Mouse (Mus musculus) adrenal gland (tissue): ENCODE measurements around the gene Ccnd1.
"Not testable (repeated sequence)": the region's sequence is repeated elsewhere in the genome, so short reads cannot be mapped to it uniquely, and the experiment has no call there.

Experiments used
- intact Hi-C: fragments of 180-260 bp; cut with DNase I; formaldehyde crosslinking; loops from one replicate; pipeline ENCODE4 v1.15.1; 2025

Ccnd1 gene

GRCm38 (mm10) chr7:144911121-144911520 lies 28.6 kb downstream of the Ccnd1 start:
- intact Hi-C loops: no loop called here

GRCm38 (mm10) chr7:144908705-144909104 lies 31.0 kb downstream of the Ccnd1 start:
- intact Hi-C loops: no loop called here

- intact Hi-C loops: no loop called here
Observed at GRCm38 (mm10) chr7:144907793-144908192, 31.9 kb downstream of the Ccnd1 start.

GRCm38 (mm10) chr7:144906708-144907397 lies 32.9 kb downstream of the Ccnd1 start:
- intact Hi-C loops: no loop called here

GRCm38 (mm10) chr7:144905514-144905913 lies 34.2 kb downstream of the Ccnd1 start:
- intact Hi-C loops: not testable (repeated sequence)

- intact Hi-C loops: loop anchor here (5.0 kb wide), 1 partner anchor 311 kb away; no protein-coding TSS in a partner anchor
Observed at GRCm38 (mm10) chr7:144898506-144898905, 41.2 kb downstream of the Ccnd1 start.

- intact Hi-C loops: loop anchor here (5.0 kb wide), 1 partner anchor 309 kb away; no protein-coding TSS in a partner anchor
Observed at GRCm38 (mm10) chr7:144896294-144897218, 43.2 kb downstream of the Ccnd1 start, which contains the start of gene Fgf15. Fgf15 (plus strand) TSS chr7:144896531.

- intact Hi-C loops: loop anchor here (2.0 to 5.0 kb wide), 3 partner anchors 49 to 308 kb away; partner anchors contain the start of gene Fgf4
Observed at GRCm38 (mm10) chr7:144895305-144896111, 44.2 kb downstream of the Ccnd1 start.

GRCm38 (mm10) chr7:144894706-144895105 lies 45.0 kb downstream of the Ccnd1 start:
- intact Hi-C loops: loop anchor here (2.0 to 5.0 kb wide), 3 partner anchors 48 to 307 kb away; partner anchors contain the start of gene Fgf4

GRCm38 (mm10) chr7:144894191-144894590 lies 45.5 kb downstream of the Ccnd1 start:
- intact Hi-C loops: loop anchor here (2.0 kb wide), 2 partner anchors 47 to 95 kb away; partner anchors contain the start of gene Fgf4

- intact Hi-C loops: no loop called here
Observed at GRCm38 (mm10) chr7:144892322-144892721, 47.4 kb downstream of the Ccnd1 start.

- intact Hi-C loops: no loop called here
Observed at GRCm38 (mm10) chr7:144891863-144892262, 47.9 kb downstream of the Ccnd1 start.

- intact Hi-C loops: not testable (repeated sequence)
Observed at GRCm38 (mm10) chr7:144890661-144891060, 49.1 kb downstream of the Ccnd1 start.

- intact Hi-C loops: no loop called here
Observed at GRCm38 (mm10) chr7:144888564-144889299, 51.0 kb downstream of the Ccnd1 start.

GRCm38 (mm10) chr7:144887672-144888071 lies 52.1 kb downstream of the Ccnd1 start:
- intact Hi-C loops: no loop called here

GRCm38 (mm10) chr7:144883106-144883505 lies 56.6 kb downstream of the Ccnd1 start:
- intact Hi-C loops: no loop called here
